Mouse (Mus musculus) embryonic facial prominence, embryonic 11.5 days (tissue): ENCODE data around the gene 1700030K09Rik. TPM values are rescaled to one million over a fixed set of nuclear protein-coding genes. Genes with fewer than 3 reads are reported as not detected.

Experiments
- ATAC-seq: fragments of 200-750 bp; cut with Nextera tagmentation; replicated peaks from 2 replicates; pipeline ENCODE4 v1.8.0; 2017; ENCODE audit warnings: low read depth; ENCODE audit not compliant: insufficient number of reproducible peaks, low FRiP score, low TSS enrichment
- DNase-seq: peaks from one replicate; pipeline ENCODE4 v3.0.0-alpha.2; 2015; ENCODE audit warnings: low spot score
- H3K27ac ChIP-seq: fragments of 300-500 bp; sonication (generic); replicated peaks from 2 replicates; pipeline ENCODE4 v1.5.1; 2014; ENCODE audit warnings: mild to moderate bottlenecking, low read depth, low read length, control low read depth
- H3K27me3 ChIP-seq: fragments of 300-500 bp; sonication (generic); 2 replicates; pipeline ENCODE4 v1.6.1; 2014; ENCODE audit warnings: mild to moderate bottlenecking, low read length, moderate library complexity, mixed read lengths; ENCODE audit not compliant: control insufficient read depth, insufficient read depth
- H3K36me3 ChIP-seq: fragments of 300-500 bp; sonication (generic); replicated peaks from 2 replicates; pipeline ENCODE4 v1.6.1; 2014; ENCODE audit warnings: low read depth, mild to moderate bottlenecking, low read length, moderate library complexity, mixed read lengths; ENCODE audit not compliant: control insufficient read depth, insufficient read depth
- H3K4me1 ChIP-seq: fragments of 300-500 bp; sonication (generic); 2 replicates; pipeline ENCODE4 v1.6.1; 2014; ENCODE audit warnings: low read length, mixed read lengths; ENCODE audit not compliant: control insufficient read depth, insufficient read depth
- H3K4me2 ChIP-seq: fragments of 300-500 bp; sonication (generic); 2 replicates; pipeline ENCODE4 v1.6.1; 2014; ENCODE audit warnings: low read depth, mild to moderate bottlenecking, control low read depth, low read length, moderate library complexity
- H3K4me3 ChIP-seq: fragments of 300-500 bp; sonication (generic); 2 replicates; pipeline ENCODE4 v1.5.1; 2014; ENCODE audit warnings: low read depth, low read length, control low read depth
- H3K9ac ChIP-seq: fragments of 300-500 bp; sonication (generic); replicated peaks from 2 replicates; pipeline ENCODE4 v1.6.1; 2014; ENCODE audit warnings: mild to moderate bottlenecking, control low read depth, low read length
- H3K9me3 ChIP-seq: fragments of 300-500 bp; sonication (generic); replicated peaks from 2 replicates; pipeline ENCODE4 v1.6.1; 2016; ENCODE audit warnings: mild to moderate bottlenecking, low read length, inconsistent platforms, mixed read lengths; ENCODE audit not compliant: control insufficient read depth
- WGBS: fragments of 180-500 bp; shearing (Covaris S2); extraction: QIAGEN DNeasy Blood & Tissue Kit; methylation state at CpG from one replicate; pipeline ENCODE4 v1.1.7; 2014; 5-methylcytosine and 5-hydroxymethylcytosine counted together
- polyA plus RNA-seq: library from polyadenylated mRNA; unstranded; fragments of >200 nt; fragmentation: Nextera tagmentation; extraction: Ambion mirVana; gene quantifications from 2 replicates; pipeline ENCODE4 v1.2.1, GENCODE M21; 2014

Gene 1700030K09Rik
- polyA plus RNA-seq, 1 experiment from 2014 or later = 12.3 TPM

DNA sequence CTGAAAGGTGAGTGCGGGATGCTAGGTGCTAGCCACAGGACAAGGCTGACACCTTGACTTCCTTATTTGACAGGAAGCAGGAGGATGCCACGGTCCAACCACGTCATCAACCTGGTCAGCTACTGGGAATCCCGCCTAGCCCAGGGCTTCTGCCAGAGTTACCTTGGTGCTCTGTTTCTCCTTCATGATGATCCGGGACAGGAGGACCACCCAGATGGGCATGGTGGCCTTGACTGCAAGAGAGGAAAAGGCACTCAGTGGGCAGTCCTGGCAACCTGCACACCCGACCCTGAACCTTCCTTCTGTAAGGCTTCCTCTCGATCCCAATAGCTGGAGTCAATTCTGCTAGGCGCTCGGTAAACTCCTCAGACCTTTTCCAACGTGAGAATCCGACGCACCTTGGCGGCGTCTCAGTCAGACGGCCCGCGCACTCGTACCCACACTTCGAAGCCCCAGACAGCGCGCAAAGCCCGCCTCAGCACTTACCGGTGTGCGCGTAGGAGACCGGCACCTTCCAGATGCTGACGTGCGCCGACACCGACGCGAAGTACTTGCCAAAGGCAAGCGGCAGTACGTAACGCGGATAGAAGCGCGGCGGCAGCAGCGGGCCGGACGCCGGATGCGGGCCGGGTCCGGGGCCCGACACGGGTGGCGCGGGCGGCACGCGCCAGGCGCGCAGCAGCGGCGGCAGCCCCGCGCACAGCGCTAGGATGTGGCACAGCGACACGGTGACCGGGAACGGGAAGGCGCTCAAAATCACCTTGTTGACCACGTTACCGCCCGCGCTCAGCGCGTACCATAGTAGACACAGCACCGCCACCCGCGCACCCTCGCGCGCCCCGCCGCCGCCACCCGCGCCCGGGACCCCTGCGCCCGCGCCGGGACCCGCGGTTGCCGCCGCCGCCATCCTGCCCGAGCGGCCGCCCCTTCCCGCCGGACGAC, 48.3 kb downstream of the 1700030K09Rik start, which contains the start of gene Slc35e1:
Slc35e1 (minus strand) TSS at position 935 of the 942 bp plus-strand sequence.
- DNase-seq = peak; percentile 31
- peak; percentile 64 for ATAC-seq

DNA sequence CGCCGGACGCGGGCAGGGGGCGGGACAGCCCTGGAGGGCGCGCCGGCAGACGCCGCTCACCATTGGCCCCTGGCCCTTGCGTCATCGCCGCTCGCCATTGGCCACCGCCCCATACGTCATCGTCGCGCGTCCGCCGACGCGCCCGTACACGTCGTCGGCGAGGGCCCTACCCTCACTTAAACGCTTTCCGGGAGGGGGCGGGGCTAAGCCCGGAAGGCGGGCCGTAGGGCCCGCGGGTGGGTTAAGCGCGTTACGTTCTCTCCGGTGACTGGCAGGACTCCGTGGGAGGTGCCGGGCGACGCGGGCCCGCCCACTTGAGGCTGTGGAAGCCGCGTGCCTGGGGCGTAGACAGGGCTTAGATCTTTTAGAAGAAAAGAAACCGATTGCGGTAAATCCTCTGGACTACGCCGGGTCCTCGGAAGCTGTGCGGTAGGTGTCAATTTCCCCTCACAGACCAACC, 49.0 kb downstream of the 1700030K09Rik start:
- ATAC-seq = peak; percentile 93
- H3K36me3 ChIP-seq = no peaks in the 10 kb centered on the region
- under 1% methylated on average over 50 of the region's 56 CpGs for WGBS

More for the DNA sequence above, 48.3 kb downstream of the 1700030K09Rik start, which contains the start of gene Slc35e1:
- Histone ChIP-seq H3K27me3 (no peaks in the 10 kb centered on the region), H3K4me1 (peaks cover 4% of the 10 kb centered on the region; the same call in 1 of the 2 replicates), H3K9ac (peak within 1 kb of the TSS; percentile 86), H3K4me3 (peak within 1 kb of the TSS; percentile 91), H3K36me3 (no peaks in the 10 kb centered on the region), H3K27ac (no peak within 1 kb of the TSS), H3K9me3 (no peaks in the 10 kb centered on the region), H3K4me2 (peak within 1 kb of the TSS; percentile 76)
- WGBS = under 1% methylated on average over 67 of the region's 98 CpGs

DNA sequence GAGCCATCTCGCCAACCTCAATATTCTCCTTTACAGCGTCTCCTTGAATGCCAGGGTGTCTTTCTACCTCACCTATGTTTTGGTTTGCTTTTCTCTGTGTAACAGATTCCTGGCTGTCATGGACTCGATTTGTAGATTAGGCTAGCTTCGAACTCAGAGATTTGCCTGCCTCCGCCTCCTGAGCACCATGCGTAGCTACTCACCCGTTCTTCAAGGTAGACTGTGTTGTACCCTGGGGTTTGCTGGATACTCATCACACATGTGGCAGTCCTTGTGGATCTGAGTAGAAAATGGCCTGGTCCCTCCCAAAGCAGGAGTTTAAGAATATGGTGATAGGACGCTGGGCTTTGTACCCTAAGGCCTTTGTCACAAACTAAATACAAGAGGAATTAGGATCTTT, 49.7 kb downstream of the 1700030K09Rik start:
- H3K27me3 ChIP-seq = no peaks in the 10 kb centered on the region
- H3K27ac ChIP-seq = no peak overlapping the region
- no peaks in the 10 kb centered on the region for H3K36me3 ChIP-seq
- H3K4me2 ChIP-seq = peak overlapping the region; percentile 63
- H3K9ac ChIP-seq = peak overlapping the region; percentile 67
- WGBS = 17% methylated on average over 8 of the region's 8 CpGs
- ATAC-seq (no peak), DNase-seq (peak; percentile 9)
- peaks cover 4% of the 10 kb centered on the region; the same call in 1 of the 2 replicates for H3K4me1 ChIP-seq
- peak overlapping the region; percentile 91 for H3K4me3 ChIP-seq
- no peaks in the 10 kb centered on the region for H3K9me3 ChIP-seq

More for the DNA sequence above, 49.0 kb downstream of the 1700030K09Rik start:
- Histone ChIP-seq H3K4me2 (peak overlapping the region; percentile 76), H3K9me3 (no peaks in the 10 kb centered on the region), H3K4me3 (peak overlapping the region; percentile 91), H3K9ac (peak overlapping the region; percentile 86), H3K27me3 (no peaks in the 10 kb centered on the region), H3K27ac (no peak overlapping the region), H3K4me1 (peaks cover 4% of the 10 kb centered on the region; the same call in 1 of the 2 replicates)
- DNase-seq = peak; percentile 99

DNA sequence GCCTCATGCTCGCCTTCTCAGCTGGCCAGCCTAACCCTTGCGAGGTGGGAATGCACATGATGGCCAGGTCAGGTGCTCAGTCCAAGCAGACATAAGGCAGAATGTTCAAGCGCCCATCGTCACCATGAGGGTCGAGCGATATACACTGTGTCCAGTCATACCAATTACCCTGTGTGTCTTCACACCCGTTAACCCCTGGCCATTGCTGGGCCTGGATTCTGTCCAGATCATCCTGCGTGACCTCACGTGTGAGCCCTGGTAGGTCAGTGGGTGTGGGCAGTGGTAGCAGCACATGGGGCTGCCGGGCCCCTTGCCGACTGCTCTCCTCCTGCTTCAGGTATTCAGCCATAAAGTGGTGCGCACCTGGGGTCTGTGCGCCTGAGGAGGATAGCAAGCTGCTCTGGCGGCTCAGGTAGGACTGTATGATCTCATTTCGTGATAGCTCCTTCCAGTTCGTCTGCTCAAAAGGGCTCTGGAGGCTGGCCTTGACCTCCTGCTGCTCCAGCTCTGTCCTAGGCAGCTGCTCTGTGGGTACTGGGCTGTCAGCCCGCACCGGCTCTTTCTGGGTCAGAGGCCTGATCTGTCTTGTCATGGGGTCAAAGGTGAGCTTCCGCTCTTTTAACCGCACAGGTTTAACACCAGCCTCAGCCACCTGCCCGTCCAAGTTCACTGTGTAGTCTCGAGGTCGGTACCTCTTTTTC, 51.9 kb downstream of the 1700030K09Rik start:
- 84% methylated on average over 23 of the region's 23 CpGs for WGBS
- Histone ChIP-seq H3K9me3 (no peaks in the 10 kb centered on the region), H3K4me2 (no peak overlapping the region), H3K9ac (no peak overlapping the region), H3K4me1 (peaks cover 4% of the 10 kb centered on the region; the same call in 1 of the 2 replicates), H3K27ac (no peak overlapping the region), H3K36me3 (no peaks in the 10 kb centered on the region), H3K27me3 (no peaks in the 10 kb centered on the region), H3K4me3 (no peak overlapping the region)
- no peak for ATAC-seq
- no peak for DNase-seq

- Histone ChIP-seq H3K27ac (no peak overlapping the region), H3K4me3 (no peak overlapping the region), H3K4me1 (peaks cover 3% of the 10 kb centered on the region; the same call in 1 of the 2 replicates), H3K36me3 (no peaks in the 10 kb centered on the region), H3K4me2 (no peak overlapping the region), H3K9ac (no peak overlapping the region), H3K9me3 (no peaks in the 10 kb centered on the region), H3K27me3 (no peaks in the 10 kb centered on the region)
- ATAC-seq = no peak
- DNase-seq = no peak
- 89% methylated on average over 19 of the region's 19 CpGs for WGBS
These were observed 52.5 kb downstream of the 1700030K09Rik start for GRCm38 (mm10) chr8:72496217-72496616.

DNA sequence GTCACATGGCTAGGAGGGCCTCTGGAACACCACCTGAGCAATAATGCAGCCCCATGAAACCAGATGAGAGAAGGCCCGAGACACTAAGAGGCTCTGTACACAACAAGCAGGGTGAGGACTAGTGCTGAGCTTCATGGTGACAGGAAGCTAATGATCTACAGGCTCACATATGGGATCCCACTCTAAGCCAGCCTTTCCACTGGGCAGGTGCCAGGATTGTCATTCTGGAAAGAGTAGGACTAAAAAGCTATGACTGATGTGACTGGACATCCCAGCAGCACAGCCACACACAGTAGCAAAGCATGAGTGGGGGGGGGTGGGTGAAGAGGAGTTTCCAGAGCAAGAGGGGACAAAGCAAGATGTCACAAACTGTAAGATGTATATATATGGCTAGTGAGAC, 54.2 kb downstream of the 1700030K09Rik start:
- 79% methylated on average over 1 of the region's 1 CpGs for WGBS
- H3K27me3 ChIP-seq = no peaks in the 10 kb centered on the region
- H3K4me2 ChIP-seq = no peak overlapping the region
- no peak for DNase-seq
- no peak overlapping the region for H3K9ac ChIP-seq
- no peak overlapping the region for H3K27ac ChIP-seq
- H3K4me3 ChIP-seq = no peak overlapping the region
- H3K4me1 ChIP-seq = peaks cover 2% of the 10 kb centered on the region; the same call in 1 of the 2 replicates
- ATAC-seq = no peak
- no peaks in the 10 kb centered on the region for H3K9me3 ChIP-seq
- no peaks in the 10 kb centered on the region for H3K36me3 ChIP-seq

GRCm38 (mm10) chr8:72498527-72498926, 54.8 kb downstream of the 1700030K09Rik start:
- Histone ChIP-seq H3K9me3 (no peaks in the 10 kb centered on the region), H3K4me3 (no peak overlapping the region), H3K27me3 (no peaks in the 10 kb centered on the region), H3K27ac (no peak overlapping the region), H3K4me1 (peaks cover 2% of the 10 kb centered on the region; the same call in 1 of the 2 replicates), H3K9ac (no peak overlapping the region), H3K36me3 (no peaks in the 10 kb centered on the region), H3K4me2 (no peak overlapping the region)
- ATAC-seq = no peak
- no peak for DNase-seq
- 91% methylated on average over 4 of the region's 4 CpGs for whole genome bisulfite sequencing
